Mouse (Mus musculus) forebrain, postnatal 0 days (tissue): ENCODE measurements around the gene Fam114a1. TPM values are rescaled to one million over a fixed set of nuclear protein-coding genes. Genes with fewer than 3 reads are reported as not detected.
A peak's percentile ranks its signal among the peaks of the same experiment; 100 is the strongest.

ENCODE experiments used
- ATAC-seq: fragments of 200-750 bp; cut with Nextera tagmentation; 2 replicates; pipeline ENCODE4 v1.8.0; 2017; ENCODE audit warnings: mild to moderate bottlenecking, moderate library complexity
- DNase-seq: peaks from one replicate; pipeline ENCODE4 v3.0.0-alpha.2; 2015
- H3K27ac ChIP-seq: fragments of 300-500 bp; sonication (generic); 2 replicates; pipeline ENCODE4 v1.5.1; 2014; ENCODE audit warnings: low read depth, mild to moderate bottlenecking, antibody characterized with exemption, low read length, moderate library complexity, mixed read lengths
- H3K27me3 ChIP-seq: fragments of 300-500 bp; sonication (generic); 2 replicates; pipeline ENCODE4 v1.6.1; 2014; ENCODE audit warnings: mild to moderate bottlenecking, low read length, mixed read lengths; ENCODE audit not compliant: insufficient read depth
- H3K36me3 ChIP-seq: fragments of 300-500 bp; sonication (generic); 2 replicates; pipeline ENCODE4 v1.6.1; 2014; ENCODE audit warnings: mild to moderate bottlenecking, moderate library complexity; ENCODE audit not compliant: insufficient read depth
- H3K4me1 ChIP-seq: fragments of 300-500 bp; sonication (generic); 2 replicates; pipeline ENCODE4 v1.6.1; 2014; ENCODE audit warnings: antibody characterized with exemption; ENCODE audit not compliant: insufficient read depth
- H3K4me2 ChIP-seq: fragments of 300-500 bp; sonication (generic); 2 replicates; pipeline ENCODE4 v1.6.1; 2014; ENCODE audit warnings: low read depth, mild to moderate bottlenecking, moderate library complexity
- H3K4me3 ChIP-seq: fragments of 300-500 bp; sonication (generic); 2 replicates; pipeline ENCODE4 v1.5.1; 2014; ENCODE audit warnings: low read depth, low read length, mixed read lengths
- H3K9ac ChIP-seq: fragments of 300-500 bp; sonication (generic); 2 replicates; pipeline ENCODE4 v1.6.1; 2014; ENCODE audit warnings: mild to moderate bottlenecking
- H3K9me3 ChIP-seq: fragments of 300-500 bp; sonication (generic); 2 replicates; pipeline ENCODE4 v1.6.1; 2016; ENCODE audit warnings: low read length
- CTCF ChIP-seq: sonication (generic); IDR thresholded peaks from 2 replicates; pipeline ENCODE4 v1.5.1; 2016; ENCODE audit warnings: antibody characterized with exemption, control low read depth, low read depth
- whole genome bisulfite sequencing: fragments of 180-500 bp; shearing (Covaris S2); extraction: QIAGEN DNeasy Blood & Tissue Kit; methylation state at CpG from one replicate; pipeline ENCODE4 v1.1.7; 2014; 5-methylcytosine and 5-hydroxymethylcytosine counted together
- polyA plus RNA-seq: library from polyadenylated mRNA; unstranded; fragments of >200 nt; fragmentation: Nextera tagmentation; extraction: Ambion mirVana; gene quantifications from 2 replicates; pipeline ENCODE4 v1.2.1, GENCODE M21; 2015
- total RNA-seq: library from RNA; depleted of rRNA; stranded (reverse); fragments of >200 nt; gene quantifications from 2 replicates; pipeline ENCODE4 v1.2.3, GENCODE M21; 2014

The Fam114a1 gene
- total and polyA plus RNA-seq, 2 experiments from 2014 or later, result 5.1 to 6.1 TPM

DNA sequence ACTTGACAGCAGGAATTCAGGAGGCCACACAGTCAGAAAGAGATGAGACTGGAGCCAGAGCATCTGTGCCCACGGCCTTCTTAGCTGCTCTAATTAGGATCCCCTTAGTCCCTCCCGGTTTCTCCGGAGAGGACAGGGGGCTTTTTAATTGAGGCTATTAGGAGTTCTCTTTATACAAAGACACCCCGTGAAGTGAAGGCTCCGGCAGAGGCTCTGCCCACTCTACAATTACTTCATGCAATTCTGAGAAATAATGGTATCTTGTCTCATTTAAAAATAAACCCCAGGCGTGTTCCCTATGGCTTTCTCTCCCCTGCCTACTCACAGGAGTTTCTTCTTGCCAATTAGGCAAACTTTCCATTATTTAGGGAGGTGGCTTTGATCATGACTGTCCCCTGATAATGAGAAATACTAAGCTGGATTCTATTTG lies 101.8 kb downstream of the Fam114a1 start:
- H3K9me3 ChIP-seq, result no peaks in the 10 kb centered on the region
- 15% methylated on average over 6 of the region's 6 CpGs for WGBS
- no peak overlapping the region for H3K4me2 ChIP-seq
- no peak for TF ChIP-seq CTCF
- H3K36me3 ChIP-seq, result no peaks in the 10 kb centered on the region
- H3K4me1 ChIP-seq, result no peaks in the 10 kb centered on the region
- no peak overlapping the region for H3K4me3 ChIP-seq
- no peaks in the 10 kb centered on the region for H3K27me3 ChIP-seq
- ATAC-seq, result no peak
- no peak overlapping the region for H3K27ac ChIP-seq
- H3K9ac ChIP-seq, result no peak overlapping the region
- no peak for DNase-seq

DNA sequence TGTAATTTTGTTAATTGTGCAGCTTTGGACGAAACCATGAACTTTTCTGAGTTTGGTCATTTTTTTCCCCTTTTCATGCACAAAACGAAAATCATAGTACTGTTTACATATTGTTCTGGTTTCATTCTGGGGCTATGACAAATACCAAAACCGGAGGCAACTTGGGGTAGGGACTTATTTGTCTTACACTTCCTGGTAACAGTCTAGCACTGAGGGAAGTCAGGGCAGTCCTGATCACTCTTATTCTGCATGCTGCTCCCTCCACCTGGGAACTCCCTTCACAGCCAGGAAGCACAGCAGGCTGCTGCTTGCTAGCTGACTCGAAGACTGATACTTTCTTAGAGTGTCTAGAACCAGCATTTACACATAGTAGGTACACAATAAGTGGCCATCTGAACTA lies 103.4 kb downstream of the Fam114a1 start:
- Histone ChIP-seq H3K27ac (no peak overlapping the region), H3K9me3 (no peaks in the 10 kb centered on the region), H3K4me1 (no peaks in the 10 kb centered on the region), H3K27me3 (no peaks in the 10 kb centered on the region), H3K4me2 (no peak overlapping the region), H3K9ac (no peak overlapping the region), H3K36me3 (no peaks in the 10 kb centered on the region), H3K4me3 (no peak overlapping the region)
- WGBS, result 83% methylated on average over 4 of the region's 4 CpGs
- no peak for TF ChIP-seq CTCF
- DNase-seq (no peak), ATAC-seq (no peak)

DNA sequence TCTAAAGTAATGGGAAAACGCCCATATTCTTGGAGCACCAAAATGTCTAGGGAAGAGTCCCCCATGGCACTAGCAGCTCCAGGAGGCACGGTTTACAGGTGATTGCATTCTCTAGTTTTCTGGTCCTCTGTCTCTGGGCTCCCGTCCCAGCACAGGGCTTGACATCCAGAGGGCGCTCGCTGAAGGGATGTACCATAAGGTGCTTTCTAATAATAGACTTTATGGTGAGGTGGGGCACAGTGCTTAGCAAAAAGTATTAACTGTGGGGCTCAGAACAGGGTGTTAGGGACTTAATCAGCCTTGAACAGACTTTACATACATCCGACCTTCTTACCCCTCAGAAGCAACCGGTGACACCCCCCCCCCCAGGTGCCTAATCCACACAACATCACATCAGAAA lies 104.8 kb downstream of the Fam114a1 start:
- WGBS, result 65% methylated on average over 7 of the region's 7 CpGs
- H3K27ac ChIP-seq, result no peak overlapping the region
- H3K9me3 ChIP-seq, result no peaks in the 10 kb centered on the region
- H3K27me3 ChIP-seq, result no peaks in the 10 kb centered on the region
- no peak overlapping the region for H3K4me3 ChIP-seq
- no peak for TF ChIP-seq CTCF
- H3K36me3 ChIP-seq, result no peaks in the 10 kb centered on the region
- 0 out of 2 replicates have a peak, but pooled peaks cover 3% of the 10 kb centered on the region for H3K4me1 ChIP-seq
- no peak overlapping the region for H3K9ac ChIP-seq
- no peak overlapping the region for H3K4me2 ChIP-seq
- DNase-seq (no peak), ATAC-seq (no peak)

DNA sequence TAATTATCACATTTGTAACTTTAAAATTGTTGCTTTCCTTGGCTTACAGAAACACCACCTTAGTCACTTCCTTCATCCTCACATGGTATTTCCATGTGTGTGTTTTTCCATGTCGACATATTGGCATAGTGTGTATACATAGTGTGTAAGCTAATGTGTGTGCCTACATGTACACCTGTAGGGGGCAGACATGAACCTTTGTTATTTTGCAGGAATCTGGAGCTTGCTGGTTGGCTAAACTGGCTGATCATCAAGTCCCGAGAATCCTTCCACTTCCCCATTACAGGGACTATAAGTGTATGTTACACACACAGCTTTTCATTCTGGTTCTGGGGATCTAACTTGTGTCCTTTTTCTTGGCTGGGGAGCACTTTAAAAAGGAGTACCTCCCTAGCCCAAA lies 106.2 kb downstream of the Fam114a1 start:
- DNase-seq (no peak), ATAC-seq (no peak)
- Histone ChIP-seq H3K27ac (no peak overlapping the region), H3K9me3 (no peaks in the 10 kb centered on the region), H3K27me3 (no peaks in the 10 kb centered on the region), H3K9ac (no peak overlapping the region), H3K36me3 (no peaks in the 10 kb centered on the region), H3K4me3 (no peak overlapping the region), H3K4me1 (0 out of 2 replicates have a peak, but pooled peaks cover 3% of the 10 kb centered on the region), H3K4me2 (no peak overlapping the region)
- TF ChIP-seq CTCF, result peak; percentile 26; the same call in 1 of the 2 replicates
- 72% methylated on average over 2 of the region's 2 CpGs for WGBS

DNA sequence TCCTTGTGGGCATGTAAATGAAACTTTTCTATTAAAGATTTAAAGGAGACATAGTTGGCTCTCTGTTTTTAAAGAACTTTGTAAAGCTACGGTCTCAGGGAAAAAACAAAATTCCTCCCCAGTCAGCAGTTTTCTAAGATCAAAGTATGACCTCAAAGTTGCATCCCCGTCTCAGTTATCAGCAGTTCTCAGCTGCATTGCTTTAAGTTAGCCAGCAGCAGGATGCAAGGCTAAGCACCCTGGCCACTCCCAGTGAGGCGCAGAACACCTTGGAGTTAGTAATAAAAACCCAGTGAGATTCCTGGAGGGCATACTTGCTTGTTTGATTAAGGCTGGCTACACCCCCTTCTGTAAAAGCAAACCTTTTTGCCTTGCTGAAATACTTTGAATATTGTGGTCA lies 106.9 kb downstream of the Fam114a1 start:
- no peaks in the 10 kb centered on the region for H3K27me3 ChIP-seq
- ATAC-seq, result no peak
- TF ChIP-seq CTCF, result no peak
- H3K4me1 ChIP-seq, result 0 out of 2 replicates have a peak, but pooled peaks cover 3% of the 10 kb centered on the region
- H3K9ac ChIP-seq, result no peak overlapping the region
- no peak overlapping the region for H3K4me3 ChIP-seq
- no peaks in the 10 kb centered on the region for H3K9me3 ChIP-seq
- no peak overlapping the region for H3K4me2 ChIP-seq
- H3K27ac ChIP-seq, result no peak overlapping the region
- WGBS, result 66% methylated on average over 3 of the region's 3 CpGs
- no peak for DNase-seq
- no peaks in the 10 kb centered on the region for H3K36me3 ChIP-seq

DNA sequence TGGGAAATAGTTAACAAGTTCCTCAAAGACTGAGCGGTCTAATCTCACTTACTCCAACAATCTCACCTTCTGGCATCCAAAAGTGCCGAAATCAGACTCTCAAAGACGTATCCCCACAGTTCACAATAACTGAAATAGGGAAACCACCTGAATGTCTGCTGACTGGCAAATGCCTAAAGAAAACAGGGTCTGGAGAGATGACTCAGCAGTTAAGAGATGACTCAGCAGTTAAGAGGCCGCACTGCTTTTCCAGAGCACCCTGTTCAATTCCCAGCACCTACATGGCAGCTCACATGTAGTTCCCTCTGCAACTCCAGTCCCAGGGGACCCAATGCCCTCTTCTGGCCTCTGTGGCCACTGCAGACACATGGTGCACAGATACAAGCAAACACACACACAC lies 108.2 kb downstream of the Fam114a1 start:
- no peak for TF ChIP-seq CTCF
- H3K27ac ChIP-seq, result no peak overlapping the region
- WGBS, result 98% methylated on average over 4 of the region's 4 CpGs
- no peaks in the 10 kb centered on the region for H3K9me3 ChIP-seq
- DNase-seq (no peak), ATAC-seq (no peak)
- no peaks in the 10 kb centered on the region for H3K36me3 ChIP-seq
- no peaks in the 10 kb centered on the region for H3K27me3 ChIP-seq
- H3K4me3 ChIP-seq, result no peak overlapping the region
- H3K4me2 ChIP-seq, result no peak overlapping the region
- no peak overlapping the region for H3K9ac ChIP-seq
- H3K4me1 ChIP-seq, result 0 out of 2 replicates have a peak, but pooled peaks cover 3% of the 10 kb centered on the region

DNA sequence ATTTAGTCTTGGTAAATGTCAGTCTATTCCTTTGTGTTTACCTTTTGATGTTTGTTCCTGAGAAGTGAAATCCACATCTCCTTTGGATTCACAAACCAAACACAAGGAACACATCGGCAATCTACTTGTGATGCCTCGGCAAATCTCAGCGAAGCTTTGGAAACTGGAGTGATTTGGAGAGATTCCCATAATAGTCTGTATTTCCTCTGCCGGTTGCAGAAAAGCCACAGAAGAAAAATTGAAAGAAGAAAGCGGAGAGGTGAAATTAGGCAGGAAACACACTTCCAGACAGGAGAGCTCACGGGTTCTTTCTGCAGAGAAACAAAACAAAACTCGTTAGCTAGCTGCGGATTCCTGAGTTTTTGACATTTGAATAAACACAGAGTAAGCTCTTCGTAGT lies 110.0 kb downstream of the Fam114a1 start:
- H3K36me3 ChIP-seq, result no peaks in the 10 kb centered on the region
- H3K4me2 ChIP-seq, result peak overlapping the region; percentile 34
- H3K9ac ChIP-seq, result peak overlapping the region; percentile 37
- WGBS, result 28% methylated on average over 9 of the region's 9 CpGs
- no peaks in the 10 kb centered on the region for H3K27me3 ChIP-seq
- peak; percentile 36; the same call in 1 of the 2 replicates for ATAC-seq
- H3K9me3 ChIP-seq, result no peaks in the 10 kb centered on the region
- H3K27ac ChIP-seq, result no peak overlapping the region; the same call in 1 of the 2 replicates
- peak overlapping the region; percentile 32 for H3K4me3 ChIP-seq
- DNase-seq, result peak; percentile 65
- no peak for TF ChIP-seq CTCF
- H3K4me1 ChIP-seq, result 0 out of 2 replicates have a peak, but pooled peaks cover 3% of the 10 kb centered on the region
